Mouse (Mus musculus): ENCODE measurements around the gene Nfya. TPM values are rescaled to one million over a fixed set of nuclear protein-coding genes. Genes with fewer than 3 reads are reported as not detected.

Nfya gene
- total and polyA plus RNA-seq, 3 experiments = 56.9 to 97.8 TPM; not detected in 1

GRCm38 (mm10) chr17:48408526-48409291 lies 997 bp downstream of the Nfya start (continued):
- TF ChIP-seq ZC3H11A (IDR thresholded peaks at IDR 0.05; ENCODE audit: low read depth, low read length) (no peak), MXI1 (IDR thresholded peaks at IDR 0.05; ENCODE audit: low read depth, low read length) (peak; percentile 75; the same call in 1 of the 2 replicates), ELF1 (IDR thresholded peaks at IDR 0.05; ENCODE audit: low read depth, low read length) (no peak; the same call in 1 of the 2 replicates), POLR2AphosphoS2 (IDR thresholded peaks at IDR 0.05; ENCODE audit: low read length) (peak; percentile 68; the same call in 1 of the 2 replicates), EP300 (IDR thresholded peaks at IDR 0.05; ENCODE audit: low read depth in 1 of 2, low read length in 2 of 2) (peak; percentile 47 to 80; a peak in 2 of 4 replicates), UBTF (IDR thresholded peaks at IDR 0.05; ENCODE audit: borderline replicate concordance, insufficient read depth, low read depth, low read length) (no peak; the same call in 1 of the 2 replicates), JUND (IDR thresholded peaks at IDR 0.05; ENCODE audit: low read depth, low read length) (no peak), ETS1 (IDR thresholded peaks at IDR 0.05; ENCODE audit: low read depth, low read length) (peak; percentile 80)

DNA sequence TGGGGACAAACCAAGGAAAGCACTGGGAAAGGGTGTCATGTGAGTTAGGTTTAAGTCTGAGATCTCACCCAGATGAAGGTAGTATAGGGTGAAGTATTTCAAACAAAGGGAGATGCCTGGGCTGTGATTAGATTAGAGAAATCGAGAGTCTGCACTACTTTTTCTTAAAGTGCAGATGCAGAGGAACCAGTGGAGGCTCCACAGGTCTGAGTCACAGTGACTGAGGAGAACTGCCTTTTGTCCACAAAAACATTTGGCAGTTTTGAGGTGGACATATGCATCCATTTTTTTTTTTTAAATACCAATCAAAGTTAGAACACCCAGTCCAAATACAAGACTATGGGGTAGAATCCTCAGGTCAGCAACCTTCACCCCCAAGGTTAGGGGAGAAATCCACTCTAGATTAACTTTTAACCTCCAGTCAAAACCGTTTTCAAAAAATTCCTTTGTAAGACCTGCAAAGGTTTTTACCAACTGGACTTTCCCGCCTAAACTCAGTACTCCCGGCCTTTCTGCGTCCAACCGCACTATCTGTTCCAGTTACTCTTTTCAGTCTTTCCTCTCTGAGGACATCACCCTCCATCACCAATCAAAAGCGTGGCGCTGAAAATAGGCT lies 1.7 kb downstream of the Nfya start:
- TF ChIP-seq MAX (IDR thresholded peaks at IDR 0.05; ENCODE audit: low read length) = 0 out of 2 replicates have a peak, but pooled peaks have one; percentile 26
- TF ChIP-seq CTCF (IDR thresholded peaks at IDR 0.05 in 2 of 3, conservative IDR thresholded peaks at IDR 0.05 in 1 of 3; ENCODE audit: control insufficient read depth in 1 of 3, insufficient read depth in 1 of 3, low read depth in 2 of 3, low read length in 3 of 3, poor library complexity in 1 of 3, severe bottlenecking in 1 of 3) = no peak
- TF ChIP-seq ZNF384 (IDR thresholded peaks at IDR 0.05; ENCODE audit: low read depth, low read length) = no peak
- TF ChIP-seq E2F4 (IDR thresholded peaks at IDR 0.05; ENCODE audit: borderline replicate concordance, low read depth, low read length) = peak; percentile 80
- peak; percentile 45; the same call in 1 of the 2 replicates for TF ChIP-seq CHD1 (IDR thresholded peaks at IDR 0.05; ENCODE audit: low read depth, low read length)
- Histone ChIP-seq H3K4me3 (ENCODE audit: control insufficient read depth in 1 of 2, insufficient read depth in 1 of 2, low read depth in 2 of 2, low read length in 2 of 2) (peak overlapping the region; percentile 65 to 84), H3K79me2 (ENCODE audit: control insufficient read depth, insufficient read depth, low read length, poor library complexity) (peaks cover 63% of the 10 kb centered on the region), H3K9ac (ENCODE audit: control insufficient read depth, low read depth, low read length, poor library complexity, severe bottlenecking) (peak overlapping the region; percentile 98), H3K27ac (ENCODE audit: control insufficient read depth, low read depth, low read length) (peak overlapping the region; percentile 100), H3K36me3 (ENCODE audit: control insufficient read depth in 1 of 2, insufficient read depth in 2 of 2, low read length in 2 of 2) (peaks cover 4 to 50% of the 10 kb centered on the region in 2 experiments; a peak in 3 of 4 replicates), H3K27me3 (ENCODE audit: control insufficient read depth in 1 of 2, insufficient read depth in 2 of 2, low read length in 2 of 2) (no peaks in the 10 kb centered on the region), H3K4me1 (ENCODE audit: control insufficient read depth in 1 of 2, insufficient read depth in 2 of 2, low read length in 2 of 2) (peaks cover 7 to 24% of the 10 kb centered on the region in 2 experiments), H3K9me3 (replicated peaks; ENCODE audit: insufficient read depth, low read length) (no peaks in the 10 kb centered on the region)
- DNase-seq (ENCODE audit: low read depth, low spot score) = peak; percentile 47

- Histone ChIP-seq H3K4me1 (ENCODE audit: control insufficient read depth in 1 of 2, insufficient read depth in 2 of 2, low read length in 2 of 2) (peaks cover 7 to 24% of the 10 kb centered on the region in 2 experiments), H3K9me3 (replicated peaks; ENCODE audit: insufficient read depth, low read length) (no peaks in the 10 kb centered on the region), H3K27ac (ENCODE audit: control insufficient read depth, low read depth, low read length) (peak overlapping the region; percentile 100), H3K4me3 (ENCODE audit: control insufficient read depth in 1 of 2, insufficient read depth in 1 of 2, low read depth in 2 of 2, low read length in 2 of 2) (peak overlapping the region; percentile 65 to 84; a peak in 2 of 4 replicates), H3K27me3 (ENCODE audit: control insufficient read depth in 1 of 2, insufficient read depth in 2 of 2, low read length in 2 of 2) (no peaks in the 10 kb centered on the region), H3K9ac (ENCODE audit: control insufficient read depth, low read depth, low read length, poor library complexity, severe bottlenecking) (peak overlapping the region; percentile 98), H3K36me3 (ENCODE audit: control insufficient read depth in 1 of 2, insufficient read depth in 2 of 2, low read length in 2 of 2) (peaks cover 9 to 50% of the 10 kb centered on the region in 2 experiments), H3K79me2 (ENCODE audit: control insufficient read depth, insufficient read depth, low read length, poor library complexity) (peaks cover 70% of the 10 kb centered on the region)
- TF ChIP-seq CTCF (IDR thresholded peaks at IDR 0.05 in 2 of 3, conservative IDR thresholded peaks at IDR 0.05 in 1 of 3; ENCODE audit: control insufficient read depth in 1 of 3, insufficient read depth in 1 of 3, low read depth in 2 of 3, low read length in 3 of 3, poor library complexity in 1 of 3, severe bottlenecking in 1 of 3) (no peak), MEF2A (IDR thresholded peaks at IDR 0.05; ENCODE audit: extremely low read depth, insufficient replicate concordance, low read depth, low read length, poor library complexity, severe bottlenecking) (no peak), GABPA (IDR thresholded peaks at IDR 0.05; ENCODE audit: low read depth, low read length) (no peak), SMC3 (IDR thresholded peaks at IDR 0.05; ENCODE audit: low read depth, low read length) (no peak), CHD2 (IDR thresholded peaks at IDR 0.05; ENCODE audit: low read length) (no peak), MXI1 (IDR thresholded peaks at IDR 0.05; ENCODE audit: low read depth, low read length) (no peak), RAD21 (IDR thresholded peaks at IDR 0.05; ENCODE audit: low read depth, low read length) (no peak), E2F4 (IDR thresholded peaks at IDR 0.05; ENCODE audit: borderline replicate concordance, low read depth, low read length) (no peak), EP300 (IDR thresholded peaks at IDR 0.05; ENCODE audit: low read depth in 1 of 2, low read length in 2 of 2) (no peak), MYC (IDR thresholded peaks at IDR 0.05; ENCODE audit: low read depth, low read length) (no peak), ZNF384 (IDR thresholded peaks at IDR 0.05; ENCODE audit: low read depth, low read length) (no peak), ETS1 (IDR thresholded peaks at IDR 0.05; ENCODE audit: low read depth, low read length) (no peak), ELF1 (IDR thresholded peaks at IDR 0.05; ENCODE audit: low read depth, low read length) (no peak), ZKSCAN1 (IDR thresholded peaks at IDR 0.05; ENCODE audit: low read depth, low read length) (no peak)
- DNase-seq (ENCODE audit: low read depth, low spot score) = peak; percentile 28
Observed at GRCm38 (mm10) chr17:48407154-48407553, 2.6 kb downstream of the Nfya start.
